Mouse (Mus musculus) midbrain, embryonic 15.5 days (tissue): ENCODE results near the gene Mindy1. TPM values are rescaled to one million over a fixed set of nuclear protein-coding genes. Genes with fewer than 3 reads are reported as not detected.

Source experiments
- ATAC-seq: fragments of 200-750 bp; cut with Nextera tagmentation; replicated peaks from 2 replicates; pipeline ENCODE4 v1.8.0; 2017; ENCODE audit warnings: moderate TSS enrichment
- H3K27ac ChIP-seq: fragments of 300-500 bp; sonication (generic); 2 replicates; pipeline ENCODE4 v1.5.1; 2015; ENCODE audit warnings: mild to moderate bottlenecking, inconsistent platforms
- H3K27me3 ChIP-seq: fragments of 300-500 bp; sonication (generic); replicated peaks from 2 replicates; pipeline ENCODE4 v1.6.1; 2015; ENCODE audit warnings: inconsistent platforms
- H3K36me3 ChIP-seq: fragments of 300-500 bp; sonication (generic); replicated peaks from 2 replicates; pipeline ENCODE4 v1.6.1; 2015; ENCODE audit warnings: inconsistent platforms
- H3K4me1 ChIP-seq: fragments of 300-500 bp; sonication (generic); 2 replicates; pipeline ENCODE4 v1.6.1; 2015; ENCODE audit warnings: inconsistent platforms
- H3K4me2 ChIP-seq: fragments of 300-500 bp; sonication (generic); 2 replicates; pipeline ENCODE4 v1.6.1; 2015; ENCODE audit warnings: inconsistent platforms, mild to moderate bottlenecking, moderate library complexity
- H3K4me3 ChIP-seq: fragments of 300-500 bp; sonication (generic); 2 replicates; pipeline ENCODE4 v1.5.1; 2015; ENCODE audit warnings: mild to moderate bottlenecking, inconsistent platforms
- H3K9ac ChIP-seq: fragments of 300-500 bp; sonication (generic); 2 replicates; pipeline ENCODE4 v1.6.1; 2015; ENCODE audit warnings: mild to moderate bottlenecking, inconsistent platforms
- H3K9me3 ChIP-seq: fragments of 300-500 bp; sonication (generic); 2 replicates; pipeline ENCODE4 v1.6.1; 2016; ENCODE audit warnings: inconsistent platforms
- WGBS: fragments of 180-500 bp; shearing (Covaris S2); methylation state at CpG from one replicate; pipeline ENCODE4 v1.1.7; 2015; ENCODE audit warnings: mixed read lengths; 5-methylcytosine and 5-hydroxymethylcytosine counted together
- polyA plus RNA-seq: library from polyadenylated mRNA; unstranded; fragments of >200 nt; fragmentation: Nextera tagmentation; extraction: Ambion mirVana; gene quantifications from 2 replicates; pipeline ENCODE4 v1.2.1, GENCODE M21; 2015

Gene Mindy1
- polyA plus RNA-seq, 1 experiment from 2014 or later = 43.7 TPM

DNA sequence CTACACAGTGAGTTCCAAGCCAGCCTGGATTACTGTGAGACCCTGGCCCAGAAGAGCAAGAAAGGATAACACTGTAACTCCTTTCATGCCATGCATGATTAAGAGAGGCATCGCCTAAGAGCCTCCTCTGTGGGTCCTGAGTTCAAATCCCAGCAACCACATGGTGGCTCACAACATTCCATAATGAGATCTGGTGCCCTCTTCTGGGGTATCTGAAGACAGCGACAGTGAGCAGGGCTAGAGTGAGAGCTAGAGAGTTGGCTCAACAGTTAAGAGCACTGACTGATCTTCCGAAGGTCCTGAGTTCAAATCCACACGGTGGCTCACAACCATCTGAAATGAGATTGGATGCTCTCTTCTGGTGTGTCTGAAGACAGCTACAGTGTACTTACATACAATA, 6.7 kb upstream of the Mindy1 start:
- no peaks in the 10 kb centered on the region for H3K9me3 ChIP-seq
- ATAC-seq = no peak
- no peaks in the 10 kb centered on the region for H3K36me3 ChIP-seq
- H3K27ac ChIP-seq = no peak overlapping the region
- H3K9ac ChIP-seq = no peak overlapping the region
- no peak overlapping the region for H3K4me3 ChIP-seq
- peaks cover 3% of the 10 kb centered on the region; the same call in 1 of the 2 replicates for H3K4me1 ChIP-seq
- no peaks in the 10 kb centered on the region for H3K27me3 ChIP-seq
- 94% methylated on average over 4 of the region's 4 CpGs for WGBS
- H3K4me2 ChIP-seq = no peak overlapping the region

DNA sequence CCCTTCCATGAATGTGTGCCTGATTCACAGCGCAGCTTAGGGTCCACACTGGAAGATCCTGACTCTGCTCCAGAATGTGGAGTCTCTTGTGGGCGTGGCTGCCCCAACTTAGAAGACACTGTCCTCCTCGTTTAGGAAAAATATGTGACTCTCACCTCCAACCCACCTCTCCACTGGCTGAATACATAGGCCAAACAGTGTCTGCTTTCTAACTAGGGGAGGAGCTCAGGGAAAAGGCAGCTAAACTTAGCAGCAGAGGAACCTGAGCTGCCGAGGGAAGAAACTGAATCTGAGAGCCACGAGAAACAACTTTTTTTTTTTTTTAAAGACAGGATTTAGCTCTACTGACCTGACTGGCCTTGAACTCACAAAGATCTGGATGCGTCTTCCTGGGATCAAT, 6.0 kb upstream of the Mindy1 start:
- Histone ChIP-seq H3K4me1 (peaks cover 3% of the 10 kb centered on the region; the same call in 1 of the 2 replicates), H3K4me3 (no peak overlapping the region), H3K27me3 (no peaks in the 10 kb centered on the region), H3K27ac (no peak overlapping the region), H3K4me2 (no peak overlapping the region), H3K9ac (no peak overlapping the region), H3K9me3 (no peaks in the 10 kb centered on the region), H3K36me3 (no peaks in the 10 kb centered on the region)
- ATAC-seq = no peak
- 86% methylated on average over 6 of the region's 6 CpGs for WGBS

GRCm38 (mm10) chr3:95276428-95276934, 4.7 kb upstream of the Mindy1 start:
- no peak overlapping the region for H3K9ac ChIP-seq
- H3K4me1 ChIP-seq = peaks cover 7% of the 10 kb centered on the region
- WGBS = 81% methylated on average over 5 of the region's 5 CpGs
- H3K36me3 ChIP-seq = no peaks in the 10 kb centered on the region
- H3K27me3 ChIP-seq = no peaks in the 10 kb centered on the region
- H3K9me3 ChIP-seq = no peaks in the 10 kb centered on the region
- H3K4me2 ChIP-seq = no peak overlapping the region
- no peak overlapping the region for H3K4me3 ChIP-seq
- H3K27ac ChIP-seq = no peak overlapping the region
- no peak for ATAC-seq

DNA sequence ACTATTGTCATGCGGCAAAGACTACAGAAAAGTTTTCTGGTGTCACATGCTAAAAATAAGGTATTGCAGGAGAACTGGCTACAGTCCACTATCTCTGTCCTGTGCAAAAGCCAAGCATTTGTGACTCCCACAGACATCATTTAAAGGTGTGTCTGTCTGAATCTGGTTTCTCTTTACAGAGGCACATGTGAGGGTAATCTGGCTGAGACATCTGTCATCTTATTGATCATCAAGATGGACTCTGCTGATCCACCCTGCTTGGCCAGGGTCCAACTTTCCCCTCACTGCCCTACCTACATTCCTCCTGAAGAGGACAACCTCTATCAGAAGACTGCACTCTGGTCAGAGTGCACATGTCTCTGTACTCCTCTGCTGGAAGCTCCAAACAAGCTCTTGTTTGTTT, 4.0 kb upstream of the Mindy1 start:
- Histone ChIP-seq H3K9ac (no peak overlapping the region), H3K27ac (no peak overlapping the region), H3K9me3 (no peaks in the 10 kb centered on the region), H3K4me3 (no peak overlapping the region), H3K4me1 (peaks cover 8% of the 10 kb centered on the region), H3K4me2 (no peak overlapping the region), H3K27me3 (no peaks in the 10 kb centered on the region), H3K36me3 (no peaks in the 10 kb centered on the region)
- no peak for ATAC-seq
- 96% methylated on average over 1 of the region's 1 CpGs for WGBS

DNA sequence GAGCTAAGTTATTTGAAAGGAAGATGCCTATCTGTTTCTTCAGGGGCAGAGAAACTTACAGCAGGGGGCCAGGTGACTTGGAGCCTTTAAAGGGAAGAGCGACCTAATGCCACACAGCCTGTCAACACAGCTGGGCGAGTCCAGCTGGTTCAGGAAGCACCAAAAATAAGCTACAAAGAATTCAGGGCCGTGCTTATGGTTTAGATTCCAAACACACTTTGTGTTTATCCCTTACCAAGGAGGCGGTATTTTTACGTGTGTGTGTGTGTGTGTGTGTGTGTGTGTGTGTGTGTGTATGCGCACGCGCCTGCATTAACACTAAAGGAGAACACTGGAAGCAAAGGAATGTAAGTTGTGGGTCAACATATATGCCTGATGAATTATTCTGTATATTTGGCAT, 398 bp upstream of the Mindy1 start:
- Histone ChIP-seq H3K4me1 (peaks cover 31% of the 10 kb centered on the region), H3K27ac (peak overlapping the region; percentile 93), H3K9me3 (no peaks in the 10 kb centered on the region), H3K36me3 (no peaks in the 10 kb centered on the region), H3K4me2 (peak overlapping the region; percentile 83), H3K27me3 (no peaks in the 10 kb centered on the region), H3K4me3 (peak overlapping the region; percentile 71), H3K9ac (peak overlapping the region; percentile 74)
- no peak for ATAC-seq
- 23% methylated on average over 8 of the region's 8 CpGs for WGBS

DNA sequence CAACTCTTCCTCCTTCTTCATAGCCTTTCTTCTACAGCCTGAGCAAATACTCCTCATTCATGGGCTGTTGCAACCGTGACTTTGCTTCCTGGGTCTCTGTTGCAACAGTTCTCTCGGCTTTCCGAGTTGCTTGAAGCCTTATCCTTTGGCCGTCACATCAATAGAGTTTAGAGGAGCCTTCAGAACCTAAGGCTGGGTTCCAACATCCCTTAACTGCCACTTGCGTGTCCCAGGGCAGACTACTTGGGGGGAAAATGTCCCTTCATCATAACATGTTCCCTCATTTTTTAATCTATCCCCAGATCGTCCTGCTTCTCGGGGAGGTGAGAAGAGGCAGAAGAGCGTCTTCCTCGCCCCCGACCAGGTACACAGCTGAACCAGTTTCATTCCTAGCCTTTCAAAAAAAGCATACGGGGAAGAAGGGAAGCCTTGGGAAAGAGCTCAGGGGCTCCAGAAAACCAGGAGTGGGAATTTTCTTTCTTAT, 1.3 kb downstream of the Mindy1 start:
- ATAC-seq = 0 out of 2 replicates have a peak, but pooled peaks have one; percentile 15
- Histone ChIP-seq H3K4me1 (peaks cover 31% of the 10 kb centered on the region), H3K27ac (peak overlapping the region; percentile 93), H3K4me2 (peak overlapping the region; percentile 83), H3K9me3 (no peaks in the 10 kb centered on the region), H3K9ac (peak overlapping the region; percentile 69), H3K27me3 (no peaks in the 10 kb centered on the region), H3K36me3 (0 out of 2 replicates have a peak, but pooled peaks cover 1% of the 10 kb centered on the region), H3K4me3 (peak overlapping the region; percentile 71)
- WGBS = under 1% methylated on average over 11 of the region's 11 CpGs

DNA sequence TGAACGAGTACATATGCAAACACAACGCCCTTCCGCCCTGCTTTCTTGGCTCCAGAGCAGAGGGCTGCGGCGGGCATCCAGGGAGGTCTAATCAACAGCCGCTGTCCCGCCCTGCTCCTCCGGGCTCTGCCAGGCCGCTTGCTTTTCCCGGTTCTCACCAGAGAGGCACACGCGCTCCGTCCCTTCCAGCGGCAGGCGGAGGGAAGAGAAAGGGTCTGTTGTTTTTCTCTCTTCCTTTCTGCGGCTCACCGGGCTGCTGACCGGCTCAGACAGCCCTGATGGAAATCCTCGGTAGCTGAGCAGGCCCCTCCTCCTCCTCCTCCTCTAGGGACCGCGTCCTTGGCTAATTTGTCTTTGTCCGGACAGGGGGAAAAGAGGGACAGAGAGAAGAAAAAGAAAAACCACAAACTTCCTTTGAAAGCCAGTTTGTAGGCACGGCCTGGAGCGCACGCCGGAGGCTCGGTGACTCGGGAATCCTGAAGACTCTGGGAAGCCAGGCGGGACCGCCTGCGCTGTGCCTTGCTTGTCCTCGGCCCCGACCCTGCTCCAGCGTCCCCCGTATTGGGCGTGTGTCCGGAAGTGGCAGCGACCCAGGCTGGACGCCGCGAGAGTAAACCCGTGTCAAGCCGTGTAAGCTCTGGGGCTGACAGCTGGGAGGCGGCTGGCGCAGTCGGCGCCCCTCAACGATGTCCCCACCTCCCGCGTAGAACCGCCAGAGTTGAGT, 1.9 kb downstream of the Mindy1 start:
- Histone ChIP-seq H3K36me3 (peaks cover 6% of the 10 kb centered on the region; the same call in 1 of the 2 replicates), H3K27me3 (no peaks in the 10 kb centered on the region), H3K4me3 (peak overlapping the region; percentile 71), H3K9ac (peak overlapping the region; percentile 69), H3K27ac (peak overlapping the region; percentile 93), H3K9me3 (no peaks in the 10 kb centered on the region), H3K4me1 (peaks cover 31% of the 10 kb centered on the region), H3K4me2 (peak overlapping the region; percentile 83)
- whole genome bisulfite sequencing = under 1% methylated on average over 49 of the region's 51 CpGs
- peak; percentile 58 for ATAC-seq

- no peaks in the 10 kb centered on the region for H3K27me3 ChIP-seq
- H3K4me3 ChIP-seq = peak overlapping the region; percentile 71
- peaks cover 31% of the 10 kb centered on the region for H3K4me1 ChIP-seq
- H3K9ac ChIP-seq = peak overlapping the region; percentile 69
- H3K27ac ChIP-seq = peak overlapping the region; percentile 93
- no peak for ATAC-seq
- WGBS = under 1% methylated on average over 7 of the region's 7 CpGs
- H3K36me3 ChIP-seq = peaks cover 6% of the 10 kb centered on the region; the same call in 1 of the 2 replicates
- peak overlapping the region; percentile 83 for H3K4me2 ChIP-seq
- H3K9me3 ChIP-seq = no peaks in the 10 kb centered on the region
These were observed 2.4 kb downstream of the Mindy1 start for GRCm38 (mm10) chr3:95283589-95283941.

DNA sequence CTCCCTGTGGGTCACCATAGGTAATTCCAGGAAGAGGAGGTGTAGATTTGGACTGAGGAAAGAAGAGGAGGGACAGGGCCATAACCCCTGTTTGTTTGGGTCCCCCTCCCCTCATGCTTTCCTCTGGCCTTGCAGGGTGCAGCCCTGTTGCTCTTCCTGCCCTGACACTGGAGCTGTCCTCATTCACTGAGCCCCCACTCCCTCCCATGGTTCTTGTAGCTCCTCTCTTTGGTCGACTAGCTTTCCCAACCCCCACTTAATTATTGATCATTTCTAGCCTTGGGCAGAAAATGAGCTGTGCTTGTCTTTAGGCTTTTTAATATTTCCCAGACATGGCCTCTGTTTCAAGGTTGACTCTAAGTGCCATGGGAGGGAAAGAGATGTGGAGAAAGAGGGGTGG, 2.9 kb downstream of the Mindy1 start:
- Histone ChIP-seq H3K4me2 (peak overlapping the region; percentile 83), H3K27ac (peak overlapping the region; percentile 93; the same call in 1 of the 2 replicates), H3K36me3 (peaks cover 6% of the 10 kb centered on the region; the same call in 1 of the 2 replicates), H3K27me3 (no peaks in the 10 kb centered on the region), H3K4me3 (peak overlapping the region; percentile 71), H3K9ac (peak overlapping the region; percentile 69; the same call in 1 of the 2 replicates), H3K9me3 (no peaks in the 10 kb centered on the region), H3K4me1 (peaks cover 31% of the 10 kb centered on the region)
- no peak for ATAC-seq
- 14% methylated on average over 1 of the region's 1 CpGs for WGBS

- WGBS = 89% methylated on average over 12 of the region's 12 CpGs
- H3K9ac ChIP-seq = no peak overlapping the region
- ATAC-seq = no peak
These were observed 3.5 kb downstream of the Mindy1 start for GRCm38 (mm10) chr3:95284501-95285281.

GRCm38 (mm10) chr3:95285390-95285789, 4.2 kb downstream of the Mindy1 start:
- Histone ChIP-seq H3K4me3 (no peak overlapping the region), H3K4me2 (no peak overlapping the region), H3K9me3 (no peaks in the 10 kb centered on the region), H3K9ac (no peak overlapping the region), H3K36me3 (peaks cover 6% of the 10 kb centered on the region; the same call in 1 of the 2 replicates), H3K27me3 (no peaks in the 10 kb centered on the region), H3K27ac (no peak overlapping the region), H3K4me1 (peaks cover 28% of the 10 kb centered on the region)
- 93% methylated on average over 5 of the region's 5 CpGs for WGBS
- ATAC-seq = no peak

More at GRCm38 (mm10) chr3:95284501-95285281, 3.5 kb downstream of the Mindy1 start:
- Histone ChIP-seq H3K27ac (no peak overlapping the region), H3K4me2 (peak overlapping the region; percentile 83), H3K9me3 (no peaks in the 10 kb centered on the region), H3K4me1 (peaks cover 28% of the 10 kb centered on the region), H3K4me3 (peak overlapping the region; percentile 71; the same call in 1 of the 2 replicates), H3K27me3 (no peaks in the 10 kb centered on the region), H3K36me3 (peaks cover 6% of the 10 kb centered on the region; the same call in 1 of the 2 replicates)

- H3K4me2 ChIP-seq = no peak overlapping the region
These were observed 4.9 kb downstream of the Mindy1 start for GRCm38 (mm10) chr3:95286011-95286410.

More at GRCm38 (mm10) chr3:95286011-95286410, 4.9 kb downstream of the Mindy1 start:
- no peak for ATAC-seq
- H3K4me3 ChIP-seq = no peak overlapping the region
- H3K27ac ChIP-seq = no peak overlapping the region
- peaks cover 9% of the 10 kb centered on the region; the same call in 1 of the 2 replicates for H3K36me3 ChIP-seq
- WGBS = 67% methylated on average over 5 of the region's 5 CpGs
- H3K9ac ChIP-seq = no peak overlapping the region
- H3K9me3 ChIP-seq = no peaks in the 10 kb centered on the region
- H3K4me1 ChIP-seq = peaks cover 24% of the 10 kb centered on the region
- no peaks in the 10 kb centered on the region for H3K27me3 ChIP-seq
